Mouse (Mus musculus): ENCODE results near the gene Taf10.

- TF ChIP-seq GATA1 (IDR thresholded peaks at IDR 0.05; ENCODE audit: borderline replicate concordance, low read length) = no peak
- TF ChIP-seq FLI1 (IDR thresholded peaks at IDR 0.05; ENCODE audit: low read length) = no peak
Observed at GRCm38 (mm10) chr7:105737648-105738047, 6.5 kb downstream of the Taf10 start.

Measured in megakaryocyte, embryonic 14.5 days (primary cell).